Mouse (Mus musculus): ENCODE measurements around the gene 1700029I15Rik. TPM values are rescaled to one million over a fixed set of nuclear protein-coding genes. Genes with fewer than 3 reads are reported as not detected.

1700029I15Rik gene
- polyA plus RNA-seq, 1 experiment from 2014 or later: 4.2 TPM

- ATAC-seq (ENCODE audit: low FRiP score): 0 out of 2 replicates have a peak, but pooled peaks have one; percentile 18
- DNase-seq (ENCODE audit: low spot score): peak; percentile 48
These were observed 45.5 kb downstream of the 1700029I15Rik start for GRCm38 (mm10) chr2:92427882-92428281.

GRCm38 (mm10) chr2:92430089-92430488 lies 47.8 kb downstream of the 1700029I15Rik start:
- no peaks in the 10 kb centered on the region; the same call in 1 of the 2 replicates for H3K36me3 ChIP-seq (replicated peaks; ENCODE audit: control insufficient read depth, insufficient read depth)
- ATAC-seq (ENCODE audit: low FRiP score) (no peak), DNase-seq (ENCODE audit: low spot score) (no peak)
- H3K4me2 ChIP-seq (replicated peaks): no peak overlapping the region
- no peaks in the 10 kb centered on the region for H3K9me3 ChIP-seq (ENCODE audit: control insufficient read depth, low read length)
- no peak overlapping the region for H3K4me3 ChIP-seq (replicated peaks; ENCODE audit: low read length)
- H3K4me1 ChIP-seq (replicated peaks; ENCODE audit: control insufficient read depth, insufficient read depth, low read length): peaks cover 70% of the 10 kb centered on the region
- H3K9ac ChIP-seq: no peak overlapping the region
- no peak overlapping the region for H3K27ac ChIP-seq
- WGBS: 83% methylated on average over 2 of the region's 2 CpGs
- no peaks in the 10 kb centered on the region for H3K27me3 ChIP-seq (ENCODE audit: control insufficient read depth, insufficient read depth, low read length)

More at GRCm38 (mm10) chr2:92427882-92428281, 45.5 kb downstream of the 1700029I15Rik start:
- Histone ChIP-seq H3K4me3 (replicated peaks; ENCODE audit: low read length) (no peak overlapping the region), H3K9ac (peak overlapping the region; percentile 5; the same call in 1 of the 2 replicates), H3K36me3 (replicated peaks; ENCODE audit: control insufficient read depth, insufficient read depth) (peaks cover 22% of the 10 kb centered on the region), H3K9me3 (ENCODE audit: control insufficient read depth, low read length) (no peaks in the 10 kb centered on the region), H3K4me1 (replicated peaks; ENCODE audit: control insufficient read depth, insufficient read depth, low read length) (peaks cover 69% of the 10 kb centered on the region), H3K27ac (no peak overlapping the region), H3K27me3 (ENCODE audit: control insufficient read depth, insufficient read depth, low read length) (no peaks in the 10 kb centered on the region), H3K4me2 (replicated peaks) (no peak overlapping the region)
- WGBS: 54% methylated on average over 6 of the region's 6 CpGs

- Histone ChIP-seq H3K27me3 (ENCODE audit: control insufficient read depth, insufficient read depth, low read length) (no peaks in the 10 kb centered on the region), H3K27ac (peak overlapping the region; percentile 92), H3K36me3 (replicated peaks; ENCODE audit: control insufficient read depth, insufficient read depth) (no peaks in the 10 kb centered on the region; the same call in 1 of the 2 replicates), H3K9me3 (ENCODE audit: control insufficient read depth, low read length) (no peaks in the 10 kb centered on the region), H3K4me3 (replicated peaks; ENCODE audit: low read length) (peak overlapping the region; percentile 88), H3K4me2 (replicated peaks) (peak overlapping the region; percentile 60), H3K4me1 (replicated peaks; ENCODE audit: control insufficient read depth, insufficient read depth, low read length) (peaks cover 61% of the 10 kb centered on the region), H3K9ac (peak overlapping the region; percentile 83)
- ATAC-seq (ENCODE audit: low FRiP score): peak; percentile 7; the same call in 1 of the 2 replicates
- peak; percentile 55 for DNase-seq (ENCODE audit: low spot score)
- 58% methylated on average over 21 of the region's 21 CpGs for WGBS
These were observed 48.6 kb downstream of the 1700029I15Rik start for GRCm38 (mm10) chr2:92430723-92431541.

- Histone ChIP-seq H3K4me3 (replicated peaks; ENCODE audit: low read length) (peak overlapping the region; percentile 88), H3K27me3 (ENCODE audit: control insufficient read depth, insufficient read depth, low read length) (no peaks in the 10 kb centered on the region), H3K4me2 (replicated peaks) (peak overlapping the region; percentile 60), H3K9ac (peak overlapping the region; percentile 83), H3K27ac (peak overlapping the region; percentile 92), H3K36me3 (replicated peaks; ENCODE audit: control insufficient read depth, insufficient read depth) (no peaks in the 10 kb centered on the region), H3K9me3 (ENCODE audit: control insufficient read depth, low read length) (no peaks in the 10 kb centered on the region), H3K4me1 (replicated peaks; ENCODE audit: control insufficient read depth, insufficient read depth, low read length) (peaks cover 53% of the 10 kb centered on the region)
- DNase-seq (ENCODE audit: low spot score) (no peak), ATAC-seq (ENCODE audit: low FRiP score) (no peak)
- 15% methylated on average over 11 of the region's 11 CpGs for WGBS
These were observed 49.4 kb downstream of the 1700029I15Rik start for GRCm38 (mm10) chr2:92431611-92432179.

- Histone ChIP-seq H3K4me1 (replicated peaks; ENCODE audit: control insufficient read depth, insufficient read depth, low read length) (peaks cover 48% of the 10 kb centered on the region), H3K4me3 (replicated peaks; ENCODE audit: low read length) (peak overlapping the region; percentile 88), H3K36me3 (replicated peaks; ENCODE audit: control insufficient read depth, insufficient read depth) (no peaks in the 10 kb centered on the region), H3K4me2 (replicated peaks) (peak overlapping the region; percentile 60), H3K27ac (peak overlapping the region; percentile 92), H3K9ac (peak overlapping the region; percentile 83), H3K9me3 (ENCODE audit: control insufficient read depth, low read length) (no peaks in the 10 kb centered on the region), H3K27me3 (ENCODE audit: control insufficient read depth, insufficient read depth, low read length) (no peaks in the 10 kb centered on the region)
- ATAC-seq (ENCODE audit: low FRiP score) (no peak), DNase-seq (ENCODE audit: low spot score) (peak; percentile 35)
- WGBS: 25% methylated on average over 17 of the region's 17 CpGs
These were observed 50.3 kb downstream of the 1700029I15Rik start for GRCm38 (mm10) chr2:92432299-92433295.

GRCm38 (mm10) chr2:92433578-92434374 lies 51.4 kb downstream of the 1700029I15Rik start, which contains the start of gene Cry2:
Cry2 (minus strand) TSS chr2:92434043.
- peak; percentile 97 for ATAC-seq (ENCODE audit: low FRiP score)
- Histone ChIP-seq H3K4me3 (replicated peaks; ENCODE audit: low read length) (peak within 1 kb of the TSS; percentile 88), H3K4me2 (replicated peaks) (peak within 1 kb of the TSS; percentile 60), H3K27ac (peak within 1 kb of the TSS; percentile 77), H3K27me3 (ENCODE audit: control insufficient read depth, insufficient read depth, low read length) (no peaks in the 10 kb centered on the region), H3K4me1 (replicated peaks; ENCODE audit: control insufficient read depth, insufficient read depth, low read length) (peaks cover 42% of the 10 kb centered on the region), H3K9me3 (ENCODE audit: control insufficient read depth, low read length) (no peaks in the 10 kb centered on the region), H3K9ac (peak within 1 kb of the TSS; percentile 83), H3K36me3 (replicated peaks; ENCODE audit: control insufficient read depth, insufficient read depth) (no peaks in the 10 kb centered on the region)
- WGBS: under 1% methylated on average over 71 of the region's 76 CpGs
- DNase-seq (ENCODE audit: low spot score): peak; percentile 97

GRCm38 (mm10) chr2:92434375-92434745 lies 52.0 kb downstream of the 1700029I15Rik start:
- peak overlapping the region; percentile 63; the same call in 1 of the 2 replicates for H3K27ac ChIP-seq
- DNase-seq (ENCODE audit: low spot score) (no peak), ATAC-seq (ENCODE audit: low FRiP score) (no peak)
- peaks cover 39% of the 10 kb centered on the region for H3K4me1 ChIP-seq (replicated peaks; ENCODE audit: control insufficient read depth, insufficient read depth, low read length)
- WGBS: 7% methylated on average over 12 of the region's 12 CpGs
- peak overlapping the region; percentile 60 for H3K4me2 ChIP-seq (replicated peaks)
- H3K36me3 ChIP-seq (replicated peaks; ENCODE audit: control insufficient read depth, insufficient read depth): no peaks in the 10 kb centered on the region
- peak overlapping the region; percentile 88 for H3K4me3 ChIP-seq (replicated peaks; ENCODE audit: low read length)
- H3K9me3 ChIP-seq (ENCODE audit: control insufficient read depth, low read length): no peaks in the 10 kb centered on the region
- H3K9ac ChIP-seq: peak overlapping the region; percentile 61
- H3K27me3 ChIP-seq (ENCODE audit: control insufficient read depth, insufficient read depth, low read length): no peaks in the 10 kb centered on the region

GRCm38 (mm10) chr2:92435023-92435422 lies 52.7 kb downstream of the 1700029I15Rik start:
- H3K36me3 ChIP-seq (replicated peaks; ENCODE audit: control insufficient read depth, insufficient read depth): no peaks in the 10 kb centered on the region
- ATAC-seq (ENCODE audit: low FRiP score) (no peak), DNase-seq (ENCODE audit: low spot score) (no peak)
- H3K4me3 ChIP-seq (replicated peaks; ENCODE audit: low read length): no peak overlapping the region
- WGBS: 51% methylated on average over 6 of the region's 6 CpGs
- no peak overlapping the region; the same call in 1 of the 2 replicates for H3K27ac ChIP-seq
- no peaks in the 10 kb centered on the region for H3K9me3 ChIP-seq (ENCODE audit: control insufficient read depth, low read length)
- H3K9ac ChIP-seq: no peak overlapping the region
- H3K4me1 ChIP-seq (replicated peaks; ENCODE audit: control insufficient read depth, insufficient read depth, low read length): peaks cover 33% of the 10 kb centered on the region
- no peaks in the 10 kb centered on the region for H3K27me3 ChIP-seq (ENCODE audit: control insufficient read depth, insufficient read depth, low read length)
- H3K4me2 ChIP-seq (replicated peaks): peak overlapping the region; percentile 60
